Mouse (Mus musculus) spleen, adult 2 months (tissue): ENCODE data around the gene Kirrel3. TPM values are rescaled to one million over a fixed set of nuclear protein-coding genes. Genes with fewer than 3 reads are reported as not detected.

Experiments
- DNase-seq, 2 experiments: peaks; one replicate each; pipeline versions ENCODE4 v3.0.0 to v3.0.0-alpha.2; 2012 to 2021; ENCODE audit warnings: low spot score in 2 of 2, low read depth in 1 of 2
- H3K27ac ChIP-seq: fragments of 200-500 bp; 2 replicates; pipeline ENCODE4 v1.5.1; 2012; ENCODE audit warnings: low read length, inconsistent platforms; ENCODE audit not compliant: insufficient read depth
- H3K27me3 ChIP-seq: fragments of 200-500 bp; 2 replicates; pipeline ENCODE4 v1.6.1; 2012; ENCODE audit warnings: mild to moderate bottlenecking, moderate library complexity, low read length, inconsistent platforms; ENCODE audit not compliant: control insufficient read depth, insufficient read depth
- H3K36me3 ChIP-seq: fragments of 200-500 bp; 2 replicates; pipeline ENCODE4 v1.6.1; 2012; ENCODE audit warnings: mild to moderate bottlenecking, low read length, inconsistent platforms; ENCODE audit not compliant: control insufficient read depth, insufficient read depth
- H3K4me1 ChIP-seq: fragments of 200-500 bp; 2 replicates; pipeline ENCODE4 v1.6.1; 2011; ENCODE audit warnings: inconsistent platforms; ENCODE audit not compliant: control insufficient read depth, insufficient read depth, insufficient read length
- H3K4me3 ChIP-seq: fragments of 200-500 bp; 2 replicates; pipeline ENCODE4 v1.5.1; 2011; ENCODE audit warnings: mild to moderate bottlenecking, inconsistent platforms; ENCODE audit not compliant: insufficient read depth, insufficient read length; ENCODE audit errors: extremely low read depth
- CTCF ChIP-seq: fragments of 200-500 bp; IDR thresholded peaks from 2 replicates; pipeline ENCODE4 v1.5.1; 2011; ENCODE audit warnings: mild to moderate bottlenecking, inconsistent platforms; ENCODE audit not compliant: insufficient read depth, insufficient read length, insufficient replicate concordance; ENCODE audit errors: extremely low read depth
- POLR2A ChIP-seq: fragments of 200-500 bp; IDR thresholded peaks from 2 replicates; pipeline ENCODE4 v1.6.1; 2011; ENCODE audit warnings: low read depth, low read length, inconsistent platforms
- WGBS: fragments of 180-500 bp; shearing (Covaris S2); methylation state at CpG from one replicate; pipeline ENCODE4 v1.1.7; 2018; 5-methylcytosine and 5-hydroxymethylcytosine counted together
- polyA plus RNA-seq: library from polyadenylated mRNA; depleted of rRNA; stranded (reverse); fragments of >200 nt; gene quantifications from 2 replicates; pipeline ENCODE4 v1.2.3, GENCODE M21; 2012

Gene Kirrel3
- polyA plus RNA-seq, 1 experiment: 0.23 TPM

DNA sequence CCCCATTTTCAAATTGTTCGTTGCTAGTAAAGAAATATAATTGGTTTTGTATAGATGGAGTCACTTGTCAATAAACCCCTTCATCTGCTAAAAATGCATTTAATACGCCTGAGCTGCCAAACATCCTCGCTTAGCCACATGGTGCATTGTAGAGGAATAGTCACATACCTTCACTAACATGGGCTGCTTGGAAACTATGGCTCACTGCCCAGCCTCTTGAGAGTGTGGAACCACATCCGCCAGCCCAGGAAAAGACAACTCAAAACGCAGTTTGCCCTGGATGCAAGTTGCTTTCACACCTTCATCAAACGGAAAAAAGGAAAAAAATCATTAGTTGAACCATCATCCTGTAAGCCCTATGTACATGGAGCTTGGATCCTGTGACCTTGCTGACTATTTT is 472.0 kb downstream of the Kirrel3 start:
- TF ChIP-seq CTCF: no peak
- TF ChIP-seq POLR2A: no peak
- Histone ChIP-seq H3K36me3 (no peaks in the 10 kb centered on the region), H3K4me1 (no peaks in the 10 kb centered on the region), H3K27me3 (no peaks in the 10 kb centered on the region), H3K27ac (no peak overlapping the region), H3K4me3 (no peak overlapping the region)
- no peak for DNase-seq
- 77% methylated on average over 6 of the region's 6 CpGs for WGBS

DNA sequence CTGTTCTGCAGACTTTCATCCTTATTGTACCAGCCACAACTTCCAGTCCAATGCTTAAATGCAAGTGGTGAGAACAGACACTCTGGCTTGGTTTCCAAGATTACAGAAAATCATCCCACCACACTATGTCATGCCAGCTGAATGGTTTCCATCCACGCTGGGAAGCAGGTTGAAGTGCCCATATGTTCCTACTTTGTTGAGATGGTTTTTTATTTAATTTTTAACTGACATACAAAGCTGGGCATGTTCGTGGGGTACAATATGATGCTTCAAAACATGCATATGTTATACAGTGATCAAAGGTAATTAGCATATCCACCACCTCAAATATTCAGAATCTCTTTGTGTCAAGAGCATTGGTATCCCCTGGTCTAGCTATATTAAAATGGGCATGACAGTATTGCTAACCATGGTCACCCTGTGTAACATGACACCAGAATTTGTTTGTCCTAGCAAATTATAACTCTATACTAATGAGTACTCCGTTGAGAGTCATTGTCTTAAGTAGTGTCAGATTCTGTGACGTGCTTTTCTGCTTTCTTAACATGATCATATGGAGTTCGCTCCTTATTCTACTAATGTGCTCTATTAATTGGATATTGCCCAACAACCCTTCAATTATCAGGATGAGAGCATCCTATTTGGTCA is 472.6 kb downstream of the Kirrel3 start:
- Histone ChIP-seq H3K36me3 (no peaks in the 10 kb centered on the region), H3K27me3 (no peaks in the 10 kb centered on the region), H3K27ac (no peak overlapping the region), H3K4me1 (no peaks in the 10 kb centered on the region), H3K4me3 (no peak overlapping the region)
- TF ChIP-seq POLR2A: no peak
- TF ChIP-seq CTCF: no peak
- DNase-seq: no peak
- 81% methylated on average over 5 of the region's 5 CpGs for WGBS

DNA sequence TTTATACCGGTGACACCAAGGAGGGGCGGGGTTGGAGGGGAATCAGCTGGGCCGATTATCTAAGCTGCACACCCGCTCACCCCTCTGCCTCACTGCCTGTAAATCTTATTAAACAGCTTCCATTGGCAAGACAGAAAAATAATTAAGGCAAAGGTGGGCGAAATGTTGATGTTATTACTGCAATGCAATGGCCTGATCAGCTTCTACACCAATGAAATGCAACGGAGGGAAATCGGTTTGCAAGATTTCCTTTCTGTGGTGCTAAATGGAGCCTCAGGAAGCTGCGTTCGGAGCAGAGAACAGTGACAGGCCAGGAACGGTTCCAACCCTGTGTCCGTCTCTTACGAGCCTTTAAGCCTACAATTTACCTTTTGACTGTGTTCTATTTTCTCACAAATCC is 475.0 kb downstream of the Kirrel3 start:
- WGBS: 59% methylated on average over 12 of the region's 12 CpGs
- Histone ChIP-seq H3K27ac (no peak overlapping the region), H3K4me3 (no peak overlapping the region), H3K36me3 (no peaks in the 10 kb centered on the region), H3K27me3 (no peaks in the 10 kb centered on the region), H3K4me1 (no peaks in the 10 kb centered on the region)
- DNase-seq: no peak
- TF ChIP-seq POLR2A: no peak
- TF ChIP-seq CTCF: no peak

DNA sequence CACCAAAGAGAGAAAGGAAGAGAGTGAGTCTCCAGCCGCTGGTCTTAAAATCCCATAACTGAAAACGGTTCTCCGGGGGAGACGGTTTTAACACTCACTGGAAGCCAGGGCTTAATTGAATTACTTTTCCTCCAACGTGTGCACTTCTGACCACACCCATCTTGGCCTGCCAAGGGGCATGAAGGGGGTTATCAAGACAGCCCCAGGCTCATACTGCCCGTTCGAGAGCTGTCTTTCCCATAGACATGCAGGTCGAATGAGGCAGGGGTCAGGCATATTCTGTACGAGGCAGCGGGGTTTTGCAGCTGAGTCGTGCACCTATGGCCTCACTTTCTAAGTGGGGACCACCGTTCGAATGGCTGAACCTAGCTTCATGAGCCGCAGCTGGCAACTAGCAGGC is 475.5 kb downstream of the Kirrel3 start:
- Histone ChIP-seq H3K27ac (no peak overlapping the region), H3K4me3 (no peak overlapping the region), H3K4me1 (no peaks in the 10 kb centered on the region), H3K27me3 (no peaks in the 10 kb centered on the region), H3K36me3 (no peaks in the 10 kb centered on the region)
- no peak for DNase-seq
- TF ChIP-seq POLR2A (no peak), CTCF (no peak)
- WGBS: 81% methylated on average over 14 of the region's 14 CpGs

DNA sequence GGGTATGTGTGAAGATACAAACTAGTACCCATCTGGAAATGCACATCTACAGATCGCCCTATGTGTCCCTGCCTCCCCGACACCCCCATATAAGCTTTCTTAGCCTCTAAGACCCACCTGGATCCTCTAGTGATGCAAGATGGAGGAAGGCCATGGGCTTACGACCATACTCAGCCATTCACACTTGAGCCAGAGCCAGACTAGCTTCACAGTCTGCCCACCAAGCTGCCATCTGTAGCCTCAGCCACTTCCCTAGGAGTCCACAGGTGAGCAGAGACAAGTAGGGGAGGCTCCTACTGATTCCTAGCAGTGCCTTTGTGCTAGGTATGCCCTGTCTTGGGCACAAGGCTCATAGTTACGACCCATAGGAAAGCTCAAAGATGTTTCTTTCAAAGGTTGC is 476.6 kb downstream of the Kirrel3 start:
- Histone ChIP-seq H3K4me3 (no peak overlapping the region), H3K36me3 (no peaks in the 10 kb centered on the region), H3K4me1 (no peaks in the 10 kb centered on the region), H3K27ac (no peak overlapping the region), H3K27me3 (no peaks in the 10 kb centered on the region)
- WGBS: 88% methylated on average over 4 of the region's 4 CpGs
- no peak for TF ChIP-seq CTCF
- TF ChIP-seq POLR2A: no peak
- no peak for DNase-seq

DNA sequence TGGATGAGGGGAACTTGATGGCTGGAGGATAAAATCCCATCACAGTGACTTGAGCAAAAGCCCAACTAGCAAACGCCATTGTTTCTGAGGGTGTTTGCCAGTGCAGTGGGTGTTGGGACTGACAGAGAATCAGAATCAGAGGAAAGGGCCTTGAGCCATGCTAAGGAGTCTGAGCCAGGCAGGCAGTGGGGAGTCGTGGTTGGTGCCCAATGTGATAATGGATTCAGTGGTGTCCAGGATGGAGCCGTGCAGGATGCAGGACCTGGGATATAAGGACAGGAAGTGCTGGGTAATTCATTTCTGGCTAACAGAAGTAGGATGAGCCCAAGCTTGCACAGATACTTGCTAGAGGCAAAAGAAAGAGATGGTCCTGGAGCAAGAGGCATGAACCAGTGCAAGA is 477.9 kb downstream of the Kirrel3 start:
- no peak overlapping the region for H3K4me3 ChIP-seq
- WGBS: 77% methylated on average over 3 of the region's 3 CpGs
- no peak for DNase-seq
- H3K27me3 ChIP-seq: no peaks in the 10 kb centered on the region
- no peak for TF ChIP-seq CTCF
- TF ChIP-seq POLR2A: no peak
- no peaks in the 10 kb centered on the region for H3K36me3 ChIP-seq
- H3K4me1 ChIP-seq: no peaks in the 10 kb centered on the region
- no peak overlapping the region for H3K27ac ChIP-seq

DNA sequence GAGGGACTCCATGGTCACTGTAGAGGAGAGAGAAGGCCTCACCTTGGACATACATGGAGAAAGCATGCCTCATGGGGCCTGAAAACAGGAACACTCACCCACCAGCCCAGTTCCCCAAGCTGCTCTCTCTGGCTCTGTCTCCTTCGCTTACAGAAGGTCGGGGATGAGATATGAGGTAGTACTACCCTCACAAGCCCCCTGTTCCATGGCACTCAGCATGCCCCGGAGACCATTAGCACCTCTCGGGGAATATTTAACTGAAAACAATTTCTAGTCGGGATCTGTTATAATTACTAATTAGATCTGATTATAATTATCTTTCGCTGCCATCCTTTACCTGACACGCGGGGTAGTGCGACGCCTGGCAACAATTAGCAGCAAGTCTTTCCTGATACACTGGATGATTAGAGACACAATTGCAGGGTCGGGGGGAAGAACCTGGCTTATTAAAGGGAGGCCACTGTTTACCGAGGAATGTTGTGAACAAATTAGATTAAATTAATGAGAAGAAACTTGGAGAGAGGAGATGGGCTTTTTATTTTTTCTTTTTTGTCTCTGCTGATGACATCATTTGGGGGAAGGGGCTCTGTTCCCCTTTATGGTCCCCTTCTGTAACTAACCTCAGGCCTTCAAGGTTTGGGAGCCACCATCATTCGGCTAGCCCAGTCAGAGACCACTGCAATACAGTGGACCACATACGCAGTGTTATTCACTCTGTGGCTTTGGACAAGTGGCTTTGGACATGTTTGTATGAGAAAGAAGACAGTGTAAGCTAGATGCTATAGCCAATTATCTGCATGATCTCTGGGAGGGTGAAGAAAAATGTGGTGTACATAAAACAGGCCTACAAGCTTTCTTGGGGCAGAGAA is 478.7 kb downstream of the Kirrel3 start:
- no peaks in the 10 kb centered on the region for H3K36me3 ChIP-seq
- TF ChIP-seq POLR2A (no peak), CTCF (no peak)

More for the DNA sequence above, 478.7 kb downstream of the Kirrel3 start:
- WGBS: 89% methylated on average over 14 of the region's 14 CpGs
- DNase-seq: no peak
- Histone ChIP-seq H3K27ac (no peak overlapping the region), H3K4me1 (no peaks in the 10 kb centered on the region), H3K27me3 (no peaks in the 10 kb centered on the region), H3K4me3 (no peak overlapping the region)
